Mouse (Mus musculus) kidney, postnatal 36 days (tissue): ENCODE measurements at regions not wholly inside any gene's neighbourhood (a gene's known extent, or its start where the extent isn't known, plus 50 kb on each side); places are given as distances from the start of the nearest gene placed in this dataset.

Source experiments
- DNase-seq, 2 experiments: peaks; one replicate each; pipeline ENCODE4 v3.0.0; 2021 to 2022; ENCODE audit warnings: mixed read lengths in 2 of 2

GRCm38 (mm10) chr5:28526435-28526834, 59.4 kb upstream of the Shh start:
- DNase-seq: peak; percentile 22 to 55

GRCm38 (mm10) chr5:28520800-28521707, 54.0 kb upstream of the Shh start:
- peak; percentile 39 to 65 for DNase-seq

GRCm38 (mm10) chr5:28519059-28519543, 52.0 kb upstream of the Shh start:
- DNase-seq: peak; percentile 19 to 50
